Mouse (Mus musculus) T-helper 2 cell (primary cell): ENCODE data around the gene Adgre1.

Experiments
- in situ Hi-C: fragments of 300-600 bp; cut with MboI, MseI; formaldehyde crosslinking; loops from one replicate; pipeline ENCODE4 v1.15.1; 2025; ENCODE audit warnings: high pct_unique_total_duplicates

Adgre1 gene

GRCm38 (mm10) chr17:57358441-57358840 lies at the start of gene Adgre1:
Adgre1 (plus strand) TSS chr17:57358691.
- in situ Hi-C loops, result no loop called here

- in situ Hi-C loops, result no loop called here
Measured at GRCm38 (mm10) chr17:57311801-57312200, 46.7 kb upstream of the Adgre1 start.

- in situ Hi-C loops, result no loop called here
Measured at GRCm38 (mm10) chr17:57327615-57328014, 30.9 kb upstream of the Adgre1 start.

GRCm38 (mm10) chr17:57328944-57329343 lies 29.5 kb upstream of the Adgre1 start:
- in situ Hi-C loops, result no loop called here

GRCm38 (mm10) chr17:57330993-57331392 lies 27.5 kb upstream of the Adgre1 start:
- in situ Hi-C loops, result loop anchor here (5.0 to 10.0 kb wide), 3 partner anchors 114 to 334 kb away; partner anchors contain the start of gene Alkbh7

GRCm38 (mm10) chr17:57332241-57332640 lies 26.2 kb upstream of the Adgre1 start:
- in situ Hi-C loops, result loop anchor here (5.0 to 10.0 kb wide), 3 partner anchors 115 to 335 kb away; partner anchors contain the start of gene Alkbh7

GRCm38 (mm10) chr17:57334001-57334760 lies 24.3 kb upstream of the Adgre1 start:
- in situ Hi-C loops, result loop anchor here (5.0 to 10.0 kb wide), 3 partner anchors 117 to 337 kb away; partner anchors contain the start of gene Alkbh7

- in situ Hi-C loops, result loop anchor here (5.0 to 10.0 kb wide), 4 partner anchors 87 to 337 kb away; partner anchors contain the start of genes Alkbh7, Gpr108 and Trip10
Measured at GRCm38 (mm10) chr17:57334761-57335150, 23.7 kb upstream of the Adgre1 start.

GRCm38 (mm10) chr17:57335194-57335593 lies 23.3 kb upstream of the Adgre1 start:
- in situ Hi-C loops, result loop anchor here (5.0 to 10.0 kb wide), 2 partner anchors 88 to 240 kb away; partner anchors contain the start of genes Gpr108 and Trip10

GRCm38 (mm10) chr17:57335673-57336303 lies 22.7 kb upstream of the Adgre1 start:
- in situ Hi-C loops, result loop anchor here (5.0 to 10.0 kb wide), 2 partner anchors 88 to 241 kb away; partner anchors contain the start of genes Gpr108 and Trip10

- in situ Hi-C loops, result loop anchor here (5.0 to 10.0 kb wide), 2 partner anchors 91 to 243 kb away; partner anchors contain the start of genes Gpr108 and Trip10
Measured at GRCm38 (mm10) chr17:57337996-57338395, 20.5 kb upstream of the Adgre1 start.

GRCm38 (mm10) chr17:57339298-57339697 lies 19.2 kb upstream of the Adgre1 start:
- in situ Hi-C loops, result loop anchor here (5.0 to 10.0 kb wide), 2 partner anchors 92 to 244 kb away; partner anchors contain the start of genes Gpr108 and Trip10

GRCm38 (mm10) chr17:57341568-57341967 lies 16.9 kb upstream of the Adgre1 start:
- in situ Hi-C loops, result no loop called here

- in situ Hi-C loops, result no loop called here
Measured at GRCm38 (mm10) chr17:57344029-57344707, 14.3 kb upstream of the Adgre1 start.

- in situ Hi-C loops, result no loop called here
Measured at GRCm38 (mm10) chr17:57347017-57347416, 11.5 kb upstream of the Adgre1 start.

- in situ Hi-C loops, result no loop called here
Measured at GRCm38 (mm10) chr17:57347781-57348180, 10.7 kb upstream of the Adgre1 start.

- in situ Hi-C loops, result no loop called here
Measured at GRCm38 (mm10) chr17:57349067-57349466, 9.4 kb upstream of the Adgre1 start.

GRCm38 (mm10) chr17:57350212-57350611 lies 8.3 kb upstream of the Adgre1 start:
- in situ Hi-C loops, result no loop called here

- in situ Hi-C loops, result no loop called here
Measured at GRCm38 (mm10) chr17:57351107-57351506, 7.4 kb upstream of the Adgre1 start.

GRCm38 (mm10) chr17:57359485-57360241 lies 1.2 kb downstream of the Adgre1 start:
- in situ Hi-C loops, result no loop called here
